Mouse (Mus musculus) frontal cortex, adult 2 months (tissue): ENCODE data around the gene Celsr2. TPM values are rescaled to one million over a fixed set of nuclear protein-coding genes. Genes with fewer than 3 reads are reported as not detected.

ENCODE experiments used
- DNase-seq, 2 experiments: peaks; one replicate each; pipeline ENCODE4 v3.0.0; 2022; ENCODE audit warnings: low spot score in 1 of 2; ENCODE audit errors: extremely low spot score in 1 of 2
- polyA plus RNA-seq: library from polyadenylated mRNA; depleted of rRNA; stranded (reverse); fragments of >200 nt; gene quantifications from 2 replicates; pipeline ENCODE4 v1.2.3, GENCODE M21; 2012

Celsr2 gene
- polyA plus RNA-seq, 1 experiment, result 63.6 TPM

DNA sequence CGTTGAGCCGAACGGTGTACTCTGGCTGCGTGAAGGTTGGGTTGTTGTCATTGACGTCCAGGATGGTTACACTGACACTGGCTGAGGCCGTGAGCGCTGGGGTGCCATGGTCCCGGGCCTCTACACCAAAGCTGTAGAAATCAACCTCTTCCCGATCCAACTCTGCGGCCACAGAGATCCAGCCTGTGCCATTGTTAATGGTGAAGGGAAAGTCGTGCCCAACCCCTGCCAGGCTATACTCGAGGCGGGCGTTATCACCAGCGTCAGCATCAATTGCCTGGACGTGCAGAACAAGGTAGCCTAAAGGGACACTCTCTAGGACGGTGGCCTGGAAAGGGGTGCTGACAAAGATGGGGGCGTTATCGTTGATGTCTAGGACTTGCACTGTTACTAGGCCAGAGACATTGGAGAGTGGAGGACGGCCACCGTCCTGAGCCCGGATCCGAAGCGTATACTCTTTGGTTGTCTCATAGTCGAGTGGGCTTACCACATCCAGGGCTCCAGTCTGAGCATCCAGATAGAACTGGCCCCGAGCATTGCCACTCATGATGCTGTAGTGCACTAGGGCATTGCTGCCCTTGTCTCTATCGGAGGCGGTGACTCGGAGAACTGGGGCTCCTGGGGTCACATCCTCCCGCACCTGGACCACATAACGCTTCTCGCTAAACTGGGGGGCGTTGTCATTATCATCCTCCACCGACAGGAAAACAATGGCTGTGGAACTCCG is 1.6 kb downstream of the Celsr2 start:
- DNase-seq, result no peak

GRCm38 (mm10) chr3:108411754-108412121 is 3.6 kb downstream of the Celsr2 start:
- peak in 1 of 2 experiments; percentile 68 for DNase-seq

GRCm38 (mm10) chr3:108411026-108411753 is 4.2 kb downstream of the Celsr2 start:
- no peak for DNase-seq

DNA sequence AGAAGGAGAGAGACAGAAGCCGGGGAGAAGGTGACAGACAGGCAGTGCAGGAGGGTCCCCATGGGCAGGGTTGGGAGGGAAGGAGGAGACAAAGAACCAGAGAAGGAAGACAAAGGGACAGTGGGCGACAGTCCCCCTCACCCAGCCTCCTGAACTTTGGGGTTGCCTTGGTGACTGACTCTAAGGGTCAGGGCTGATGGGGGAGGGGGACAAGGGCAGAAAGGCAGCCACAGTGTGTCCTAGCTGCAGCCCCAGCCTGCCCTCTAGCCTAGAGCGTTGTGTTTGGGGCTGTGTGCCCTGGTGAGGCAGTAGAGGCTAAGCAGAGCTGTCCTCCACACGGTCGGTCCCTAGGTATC is 5.0 kb downstream of the Celsr2 start:
- no peak for DNase-seq

- DNase-seq, result no peak
Observed at GRCm38 (mm10) chr3:108409656-108410358, 5.5 kb downstream of the Celsr2 start.

GRCm38 (mm10) chr3:108408517-108409008 is 6.8 kb downstream of the Celsr2 start:
- no peak for DNase-seq

GRCm38 (mm10) chr3:108406306-108406885 is 9.0 kb downstream of the Celsr2 start:
- DNase-seq, result peak in 1 of 2 experiments; percentile 58

- peak; percentile 62 to 76 for DNase-seq
Observed at GRCm38 (mm10) chr3:108405536-108406305, 9.6 kb downstream of the Celsr2 start.

GRCm38 (mm10) chr3:108402528-108402920 is 12.8 kb downstream of the Celsr2 start:
- no peak for DNase-seq

DNA sequence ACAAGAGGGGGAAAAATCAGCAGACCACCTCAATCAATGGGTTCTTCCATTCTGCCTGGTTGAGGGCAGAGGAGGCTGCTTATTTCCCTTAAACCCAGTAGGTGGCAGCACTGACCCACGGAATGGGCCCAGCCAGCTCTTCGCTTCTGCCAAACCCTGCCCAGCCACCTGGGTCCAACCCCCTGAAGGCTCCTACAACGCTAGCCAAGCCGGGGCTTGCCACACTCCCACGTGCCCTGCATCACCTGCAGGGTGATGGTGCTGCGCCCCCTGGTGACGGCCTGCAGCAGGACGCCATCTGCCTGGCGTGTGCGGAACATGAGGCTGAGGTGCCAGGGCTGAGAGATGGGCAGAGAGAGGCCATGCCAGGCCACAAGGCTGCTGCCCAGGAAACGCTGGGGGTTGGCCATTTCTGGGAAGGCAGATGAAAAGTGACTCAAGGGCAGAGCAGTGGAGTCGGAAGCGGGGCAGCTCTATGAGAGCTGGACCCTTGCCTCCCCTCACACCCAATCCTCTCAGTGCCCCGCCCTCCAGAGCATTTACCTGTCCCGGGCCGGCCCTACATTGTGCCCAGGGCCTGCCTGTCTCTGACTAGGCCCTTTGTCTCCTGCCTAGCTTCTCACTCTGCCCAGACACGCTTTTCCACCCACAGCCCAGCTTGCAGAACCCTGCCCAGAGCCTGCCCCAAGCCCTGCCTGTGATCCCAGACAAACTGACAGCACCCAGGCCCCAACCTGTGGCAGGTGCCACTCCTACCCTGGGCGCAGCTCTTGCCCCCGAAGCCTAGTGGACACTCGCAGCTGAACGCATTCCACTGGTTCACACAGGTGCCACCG is 13.4 kb downstream of the Celsr2 start:
- peak; percentile 69 to 88 for DNase-seq

- no peak for DNase-seq
Observed at GRCm38 (mm10) chr3:108400442-108400841, 14.9 kb downstream of the Celsr2 start.

GRCm38 (mm10) chr3:108398281-108398680 is 17.1 kb downstream of the Celsr2 start:
- no peak for DNase-seq

DNA sequence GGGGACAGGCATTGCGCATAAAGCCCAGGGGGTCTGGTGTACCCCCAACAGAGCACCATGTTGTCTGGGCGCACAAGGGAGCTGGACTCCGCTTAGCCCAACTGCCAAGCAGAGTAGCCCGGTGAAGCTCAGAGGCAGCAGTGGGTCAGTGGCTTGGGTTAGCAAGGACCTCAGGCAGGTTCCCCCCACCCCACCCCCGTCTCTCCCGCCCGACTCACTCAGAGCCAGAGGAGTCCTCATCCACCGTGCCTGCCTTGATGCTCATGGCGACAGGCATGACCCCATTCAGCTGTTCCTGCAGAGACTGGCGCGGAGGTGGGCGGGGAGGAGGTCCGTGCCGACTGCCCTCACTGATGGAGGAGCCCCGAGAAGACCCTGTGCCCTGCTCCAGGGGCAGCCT is 22.6 kb downstream of the Celsr2 start:
- DNase-seq, result no peak

DNA sequence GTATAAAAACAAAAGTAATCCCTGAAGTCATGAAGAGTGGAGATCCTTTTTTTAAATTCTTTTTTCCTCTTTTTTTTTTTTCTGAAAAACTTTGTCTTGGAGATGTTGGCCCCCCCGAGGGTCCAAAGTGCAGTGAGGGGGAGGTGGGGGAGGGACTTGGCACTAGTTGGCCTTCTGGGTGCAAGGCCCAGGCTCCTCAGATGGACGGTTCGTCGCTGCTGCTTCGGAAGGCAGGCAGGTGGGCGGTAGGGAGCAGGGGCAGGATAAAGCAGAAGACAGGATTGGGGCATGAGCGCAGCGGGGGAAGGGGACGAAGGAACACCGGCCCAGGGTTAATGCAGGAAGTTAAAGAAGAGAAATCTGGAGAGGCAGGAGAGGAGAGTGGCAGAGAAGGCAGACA is 23.1 kb downstream of the Celsr2 start:
- no peak for DNase-seq

GRCm38 (mm10) chr3:108389111-108389545 is 26.2 kb downstream of the Celsr2 start:
- peak; percentile 92 to 99 for DNase-seq

GRCm38 (mm10) chr3:108386186-108386585 is 29.2 kb downstream of the Celsr2 start:
- DNase-seq, result peak; percentile 71 to 86

- no peak for DNase-seq
Observed at GRCm38 (mm10) chr3:108384425-108384824, 30.9 kb downstream of the Celsr2 start.

- DNase-seq, result peak; percentile 80 to 90
Observed at GRCm38 (mm10) chr3:108383485-108384354, 31.6 kb downstream of the Celsr2 start, which contains the start of gene Psrc1. Gene Psrc1, plus strand, starts transcription at chr3:108383839.
